Mouse (Mus musculus) heart, embryonic 12.5 days (tissue): ENCODE results near the gene Pld3. TPM values are rescaled to one million over a fixed set of nuclear protein-coding genes. Genes with fewer than 3 reads are reported as not detected.

Experiments used
- ATAC-seq: fragments of 200-750 bp; cut with Nextera tagmentation; 2 replicates; pipeline ENCODE4 v1.8.0; 2017; ENCODE audit warnings: moderate TSS enrichment, moderate library complexity; ENCODE audit not compliant: insufficient number of reproducible peaks, low FRiP score
- H3K27ac ChIP-seq: fragments of 300-500 bp; sonication (generic); 2 replicates; pipeline ENCODE4 v1.5.1; 2016; ENCODE audit warnings: mild to moderate bottlenecking, moderate library complexity; ENCODE audit not compliant: poor library complexity, severe bottlenecking
- H3K27me3 ChIP-seq: fragments of 300-500 bp; sonication (generic); replicated peaks from 2 replicates; pipeline ENCODE4 v1.6.1; 2016; ENCODE audit warnings: mild to moderate bottlenecking, moderate library complexity
- H3K36me3 ChIP-seq: fragments of 300-500 bp; sonication (generic); 2 replicates; pipeline ENCODE4 v1.6.1; 2016; ENCODE audit warnings: mild to moderate bottlenecking, moderate library complexity
- H3K4me1 ChIP-seq: fragments of 300-500 bp; sonication (generic); replicated peaks from 2 replicates; pipeline ENCODE4 v1.6.1; 2016; ENCODE audit warnings: mild to moderate bottlenecking
- H3K4me2 ChIP-seq: fragments of 300-500 bp; sonication (generic); 2 replicates; pipeline ENCODE4 v1.6.1; 2016; ENCODE audit warnings: mild to moderate bottlenecking, moderate library complexity
- H3K4me3 ChIP-seq: fragments of 300-500 bp; sonication (generic); 2 replicates; pipeline ENCODE4 v1.5.1; 2016; ENCODE audit warnings: mild to moderate bottlenecking
- H3K9ac ChIP-seq: fragments of 300-500 bp; sonication (generic); 2 replicates; pipeline ENCODE4 v1.6.1; 2016; ENCODE audit warnings: mild to moderate bottlenecking, moderate library complexity
- H3K9me3 ChIP-seq: fragments of 300-500 bp; sonication (generic); replicated peaks from 2 replicates; pipeline ENCODE4 v1.6.1; 2016; ENCODE audit warnings: mild to moderate bottlenecking, moderate library complexity
- whole genome bisulfite sequencing: fragments of 180-500 bp; shearing (Covaris S2); methylation state at CpG from one replicate; pipeline ENCODE4 v1.1.7; 2016; 5-methylcytosine and 5-hydroxymethylcytosine counted together
- polyA plus RNA-seq: library from polyadenylated mRNA; unstranded; fragments of >200 nt; fragmentation: Nextera tagmentation; extraction: Ambion mirVana; gene quantifications from 2 replicates; pipeline ENCODE4 v1.2.1, GENCODE M21; 2016

The Pld3 gene
- polyA plus RNA-seq, 1 experiment from 2014 or later = 63.4 TPM

DNA sequence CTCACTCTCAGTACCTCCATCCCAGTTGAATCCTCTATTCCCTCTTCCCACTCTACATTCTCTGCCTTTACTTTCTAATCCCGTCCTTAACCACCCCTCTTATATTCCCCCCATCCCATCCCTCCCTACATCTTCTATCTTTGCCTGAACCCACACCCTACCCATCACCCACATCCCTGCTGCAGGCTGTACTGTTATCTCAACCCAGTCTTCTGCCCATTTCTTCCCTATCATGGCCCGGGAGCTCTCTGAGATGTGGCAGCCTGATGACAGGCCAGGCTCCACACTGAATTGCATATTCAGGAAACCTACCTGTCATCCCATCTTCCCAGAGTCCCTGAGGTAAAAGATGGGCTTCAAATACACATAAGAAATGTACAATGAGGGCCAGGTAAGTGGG is 14.2 kb downstream of the Pld3 start:
- H3K9me3 ChIP-seq = no peaks in the 10 kb centered on the region
- no peak overlapping the region for H3K4me3 ChIP-seq
- ATAC-seq = no peak
- H3K4me1 ChIP-seq = peaks cover 13% of the 10 kb centered on the region
- no peak overlapping the region for H3K27ac ChIP-seq
- peaks cover 45% of the 10 kb centered on the region for H3K36me3 ChIP-seq
- H3K27me3 ChIP-seq = no peaks in the 10 kb centered on the region
- no peak overlapping the region for H3K4me2 ChIP-seq
- no peak overlapping the region for H3K9ac ChIP-seq
- WGBS = 72% methylated on average over 2 of the region's 2 CpGs

GRCm38 (mm10) chr7:27537998-27538397 is 15.0 kb downstream of the Pld3 start:
- H3K27ac ChIP-seq = no peak overlapping the region
- H3K36me3 ChIP-seq = peaks cover 53% of the 10 kb centered on the region
- H3K9ac ChIP-seq = no peak overlapping the region
- no peaks in the 10 kb centered on the region for H3K9me3 ChIP-seq
- peaks cover 13% of the 10 kb centered on the region for H3K4me1 ChIP-seq
- H3K4me2 ChIP-seq = no peak overlapping the region
- H3K4me3 ChIP-seq = no peak overlapping the region
- WGBS = 85% methylated on average over 8 of the region's 8 CpGs
- ATAC-seq = no peak
- H3K27me3 ChIP-seq = no peaks in the 10 kb centered on the region

GRCm38 (mm10) chr7:27536618-27537017 is 16.4 kb downstream of the Pld3 start:
- WGBS = 89% methylated on average over 6 of the region's 6 CpGs
- Histone ChIP-seq H3K9ac (no peak overlapping the region), H3K9me3 (no peaks in the 10 kb centered on the region), H3K4me1 (peaks cover 5% of the 10 kb centered on the region; the same call in 1 of the 2 replicates), H3K36me3 (peaks cover 64% of the 10 kb centered on the region), H3K27me3 (no peaks in the 10 kb centered on the region), H3K27ac (no peak overlapping the region), H3K4me3 (no peak overlapping the region), H3K4me2 (no peak overlapping the region)
- ATAC-seq = no peak

DNA sequence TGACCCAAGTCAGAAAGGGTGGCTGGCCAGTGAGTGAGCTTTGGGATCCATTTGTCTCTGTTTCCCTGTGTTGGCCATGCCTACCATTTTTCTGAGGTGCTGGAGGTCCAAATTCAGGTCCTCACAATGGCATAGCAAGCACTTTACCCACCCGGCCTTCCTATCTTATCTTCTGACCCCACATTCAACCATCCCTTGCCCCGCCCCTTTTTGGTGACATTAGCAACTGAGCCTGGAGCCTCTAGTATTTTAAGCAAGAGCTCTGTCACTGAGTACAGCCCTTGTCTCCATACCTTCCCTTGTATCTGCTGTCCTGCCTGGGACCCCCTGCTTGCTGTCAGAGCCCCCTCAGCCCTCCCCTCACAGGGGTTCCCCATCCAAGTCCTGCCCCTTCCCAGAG is 17.6 kb downstream of the Pld3 start:
- Histone ChIP-seq H3K4me1 (no peaks in the 10 kb centered on the region), H3K4me2 (no peak overlapping the region), H3K36me3 (peaks cover 77% of the 10 kb centered on the region), H3K9ac (no peak overlapping the region), H3K9me3 (no peaks in the 10 kb centered on the region), H3K4me3 (no peak overlapping the region), H3K27me3 (no peaks in the 10 kb centered on the region), H3K27ac (no peak overlapping the region)
- 43% methylated on average over 2 of the region's 2 CpGs for WGBS
- ATAC-seq = peak; percentile 54; the same call in 1 of the 2 replicates

- H3K27ac ChIP-seq = no peak overlapping the region
- no peaks in the 10 kb centered on the region for H3K4me1 ChIP-seq
- no peak overlapping the region for H3K4me2 ChIP-seq
- 77% methylated on average over 9 of the region's 9 CpGs for WGBS
- ATAC-seq = no peak
- no peaks in the 10 kb centered on the region for H3K27me3 ChIP-seq
- no peak overlapping the region for H3K9ac ChIP-seq
- peaks cover 76% of the 10 kb centered on the region for H3K36me3 ChIP-seq
- no peaks in the 10 kb centered on the region for H3K9me3 ChIP-seq
- H3K4me3 ChIP-seq = no peak overlapping the region
Measured at GRCm38 (mm10) chr7:27532480-27533050, 20.5 kb downstream of the Pld3 start.

- H3K36me3 ChIP-seq = peaks cover 69% of the 10 kb centered on the region
- H3K4me2 ChIP-seq = no peak overlapping the region
- H3K27me3 ChIP-seq = no peaks in the 10 kb centered on the region
- no peaks in the 10 kb centered on the region for H3K4me1 ChIP-seq
- no peak overlapping the region for H3K9ac ChIP-seq
- no peak overlapping the region for H3K4me3 ChIP-seq
- no peak overlapping the region for H3K27ac ChIP-seq
- ATAC-seq = no peak
- 91% methylated on average over 10 of the region's 10 CpGs for WGBS
- H3K9me3 ChIP-seq = no peaks in the 10 kb centered on the region
Measured at GRCm38 (mm10) chr7:27531707-27532106, 21.3 kb downstream of the Pld3 start.

DNA sequence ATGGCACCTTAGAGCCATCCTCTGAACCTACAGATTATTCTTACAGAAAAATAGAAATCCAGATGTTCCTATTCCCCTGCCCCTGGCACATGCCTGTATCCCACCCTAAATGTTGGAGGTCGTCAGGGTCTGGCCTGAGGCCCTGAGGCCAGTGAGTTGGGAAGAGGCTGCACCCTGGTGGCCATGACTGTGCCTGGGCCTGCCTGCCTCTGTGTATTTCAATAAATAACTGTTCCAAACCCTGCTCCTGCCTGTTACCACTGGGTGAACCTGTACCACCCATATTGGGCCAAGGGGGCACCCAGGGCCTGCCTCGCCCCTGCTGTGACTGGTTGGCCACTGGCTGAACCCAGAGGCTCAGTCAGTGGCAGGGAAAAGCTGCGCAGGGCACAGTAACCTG is 22.1 kb downstream of the Pld3 start:
- no peaks in the 10 kb centered on the region for H3K27me3 ChIP-seq
- WGBS = 71% methylated on average over 3 of the region's 3 CpGs
- peaks cover 4% of the 10 kb centered on the region for H3K4me1 ChIP-seq
- H3K4me3 ChIP-seq = no peak overlapping the region
- H3K27ac ChIP-seq = no peak overlapping the region
- no peak overlapping the region for H3K9ac ChIP-seq
- no peak overlapping the region for H3K4me2 ChIP-seq
- no peak for ATAC-seq
- H3K36me3 ChIP-seq = peaks cover 62% of the 10 kb centered on the region
- no peaks in the 10 kb centered on the region for H3K9me3 ChIP-seq

DNA sequence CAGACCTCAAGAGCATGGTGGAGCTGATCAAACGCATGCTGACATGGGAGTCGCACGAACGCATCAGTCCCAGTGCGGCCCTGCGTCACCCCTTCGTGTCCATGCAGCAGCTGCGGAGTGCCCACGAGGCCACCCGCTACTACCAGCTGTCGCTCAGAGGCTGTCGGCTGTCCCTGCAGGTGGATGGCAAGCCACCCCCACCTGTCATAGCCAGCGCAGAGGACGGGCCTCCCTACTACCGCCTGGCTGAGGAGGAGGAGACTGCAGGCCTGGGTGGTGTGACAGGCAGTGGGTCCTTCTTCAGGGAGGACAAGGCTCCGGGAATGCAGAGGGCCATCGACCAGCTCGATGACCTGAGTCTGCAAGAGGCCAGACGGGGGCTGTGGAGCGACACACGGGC is 23.9 kb downstream of the Pld3 start:
- H3K9ac ChIP-seq = no peak overlapping the region
- no peak overlapping the region for H3K27ac ChIP-seq
- no peaks in the 10 kb centered on the region for H3K9me3 ChIP-seq
- no peak overlapping the region for H3K4me3 ChIP-seq
- WGBS = 75% methylated on average over 21 of the region's 21 CpGs
- no peaks in the 10 kb centered on the region for H3K27me3 ChIP-seq
- H3K4me1 ChIP-seq = peaks cover 13% of the 10 kb centered on the region
- no peak for ATAC-seq
- no peak overlapping the region for H3K4me2 ChIP-seq
- H3K36me3 ChIP-seq = peaks cover 45% of the 10 kb centered on the region

- WGBS = 22% methylated on average over 10 of the region's 10 CpGs
- Histone ChIP-seq H3K9me3 (no peaks in the 10 kb centered on the region), H3K4me3 (no peak overlapping the region), H3K27me3 (no peaks in the 10 kb centered on the region), H3K9ac (no peak overlapping the region), H3K4me2 (no peak overlapping the region), H3K27ac (no peak overlapping the region), H3K36me3 (peaks cover 21% of the 10 kb centered on the region), H3K4me1 (peaks cover 20% of the 10 kb centered on the region)
- peak; percentile 65 for ATAC-seq
Measured at GRCm38 (mm10) chr7:27526039-27526827, 26.8 kb downstream of the Pld3 start.

DNA sequence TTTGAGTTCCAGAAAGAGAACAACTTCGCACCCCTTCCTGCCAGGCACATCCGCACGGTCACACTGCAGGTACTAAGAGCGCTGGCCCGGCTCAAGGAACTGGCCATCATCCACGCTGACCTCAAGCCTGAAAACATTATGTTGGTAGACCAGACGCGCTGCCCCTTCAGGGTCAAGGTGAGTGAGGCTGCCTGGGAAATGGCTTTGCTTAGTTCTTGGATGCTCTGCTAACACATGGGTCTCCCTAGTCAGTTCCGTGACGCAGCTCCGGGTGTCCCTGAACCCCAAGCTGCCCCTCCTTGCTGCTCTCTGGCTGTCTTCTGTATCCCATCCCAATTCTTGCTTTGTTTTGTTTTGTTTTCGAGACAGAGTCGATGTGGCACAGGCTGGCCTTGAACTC is 29.2 kb downstream of the Pld3 start:
- 0 out of 2 replicates have a peak, but pooled peaks cover 7% of the 10 kb centered on the region for H3K9me3 ChIP-seq
- no peak overlapping the region for H3K4me3 ChIP-seq
- 90% methylated on average over 13 of the region's 13 CpGs for WGBS
- H3K27me3 ChIP-seq = no peaks in the 10 kb centered on the region
- ATAC-seq = no peak
- H3K27ac ChIP-seq = no peak overlapping the region
- no peak overlapping the region for H3K4me2 ChIP-seq
- no peak overlapping the region for H3K9ac ChIP-seq
- peaks cover 12% of the 10 kb centered on the region; the same call in 1 of the 2 replicates for H3K36me3 ChIP-seq
- H3K4me1 ChIP-seq = peaks cover 20% of the 10 kb centered on the region

DNA sequence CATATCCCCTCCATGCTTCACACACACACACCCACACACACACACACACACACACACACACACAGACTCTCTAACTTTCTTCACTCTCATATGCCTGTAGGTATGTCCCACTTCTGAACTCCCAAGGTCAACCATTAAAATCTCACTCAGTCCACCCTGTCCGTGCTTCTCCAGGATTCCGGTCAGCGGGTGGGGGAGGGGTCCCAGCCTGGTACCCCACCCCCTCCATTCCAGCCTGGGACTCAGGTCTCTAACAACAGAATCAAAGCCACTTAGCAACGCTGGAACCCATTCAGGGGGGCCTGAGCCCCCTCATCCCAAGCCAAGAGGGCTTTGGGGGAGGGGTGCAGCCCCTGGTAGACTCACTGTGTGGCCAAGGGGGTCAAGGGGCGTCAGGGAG is 30.1 kb downstream of the Pld3 start, which contains the start of gene Hipk4:
Hipk4 (plus strand) TSS at position 301 of the 400 bp plus-strand sequence.
- H3K27me3 ChIP-seq = no peaks in the 10 kb centered on the region
- H3K9me3 ChIP-seq = 0 out of 2 replicates have a peak, but pooled peaks cover 7% of the 10 kb centered on the region
- no peak within 1 kb of the TSS for H3K4me2 ChIP-seq
- H3K4me1 ChIP-seq = peaks cover 20% of the 10 kb centered on the region
- no peak within 1 kb of the TSS for H3K27ac ChIP-seq
- no peak within 1 kb of the TSS for H3K9ac ChIP-seq
- H3K36me3 ChIP-seq = peaks cover 18% of the 10 kb centered on the region; the same call in 1 of the 2 replicates
- WGBS = 53% methylated on average over 5 of the region's 5 CpGs
- no peak within 1 kb of the TSS for H3K4me3 ChIP-seq
- ATAC-seq = no peak
